Mouse (Mus musculus) liver, embryonic 16.5 days (tissue): ENCODE measurements around the gene Fcrl5. TPM values are rescaled to one million over a fixed set of nuclear protein-coding genes. Genes with fewer than 3 reads are reported as not detected.
A peak's percentile ranks its signal among the peaks of the same experiment; 100 is the strongest.

ENCODE experiments used
- ATAC-seq: fragments of 200-750 bp; cut with Nextera tagmentation; 2 replicates; pipeline ENCODE4 v1.8.0; 2017; ENCODE audit warnings: low read depth, mild to moderate bottlenecking, moderate number of reproducible peaks, moderate library complexity
- H3K27ac ChIP-seq: fragments of 300-500 bp; sonication (generic); 2 replicates; pipeline ENCODE4 v1.5.1; 2014; ENCODE audit warnings: mild to moderate bottlenecking, low read length
- H3K27me3 ChIP-seq: fragments of 300-500 bp; sonication (generic); 2 replicates; pipeline ENCODE4 v1.6.1; 2014; ENCODE audit warnings: low read depth, low read length, mixed read lengths; ENCODE audit not compliant: control insufficient read depth, insufficient read depth
- H3K36me3 ChIP-seq: fragments of 300-500 bp; sonication (generic); 2 replicates; pipeline ENCODE4 v1.6.1; 2014; ENCODE audit warnings: mild to moderate bottlenecking; ENCODE audit not compliant: control insufficient read depth, insufficient read depth
- H3K4me1 ChIP-seq: fragments of 300-500 bp; sonication (generic); 2 replicates; pipeline ENCODE4 v1.6.1; 2014; ENCODE audit warnings: low read depth, low read length, mixed read lengths; ENCODE audit not compliant: control insufficient read depth
- H3K4me2 ChIP-seq: fragments of 300-500 bp; sonication (generic); 2 replicates; pipeline ENCODE4 v1.6.1; 2014; ENCODE audit warnings: low read depth, low read length, mixed read lengths
- H3K4me3 ChIP-seq: fragments of 300-500 bp; sonication (generic); 2 replicates; pipeline ENCODE4 v1.5.1; 2014; ENCODE audit warnings: low read depth, mild to moderate bottlenecking, low read length
- H3K9ac ChIP-seq: fragments of 300-500 bp; sonication (generic); 2 replicates; pipeline ENCODE4 v1.6.1; 2014; ENCODE audit warnings: low read depth, low read length
- H3K9me3 ChIP-seq: fragments of 300-500 bp; sonication (generic); replicated peaks from 2 replicates; pipeline ENCODE4 v1.6.1; 2016; ENCODE audit warnings: low read length; ENCODE audit not compliant: control insufficient read depth
- WGBS: fragments of 180-500 bp; shearing (Covaris S2); extraction: QIAGEN DNeasy Blood & Tissue Kit; methylation state at CpG from one replicate; pipeline ENCODE4 v1.1.7; 2014; ENCODE audit not compliant: insufficient replicate concordance; 5-methylcytosine and 5-hydroxymethylcytosine counted together
- polyA plus RNA-seq: library from polyadenylated mRNA; unstranded; fragments of >200 nt; fragmentation: Nextera tagmentation; extraction: Ambion mirVana; gene quantifications from 2 replicates; pipeline ENCODE4 v1.2.1, GENCODE M21; 2015

Gene Fcrl5
- polyA plus RNA-seq, 1 experiment from 2014 or later: not detected

DNA sequence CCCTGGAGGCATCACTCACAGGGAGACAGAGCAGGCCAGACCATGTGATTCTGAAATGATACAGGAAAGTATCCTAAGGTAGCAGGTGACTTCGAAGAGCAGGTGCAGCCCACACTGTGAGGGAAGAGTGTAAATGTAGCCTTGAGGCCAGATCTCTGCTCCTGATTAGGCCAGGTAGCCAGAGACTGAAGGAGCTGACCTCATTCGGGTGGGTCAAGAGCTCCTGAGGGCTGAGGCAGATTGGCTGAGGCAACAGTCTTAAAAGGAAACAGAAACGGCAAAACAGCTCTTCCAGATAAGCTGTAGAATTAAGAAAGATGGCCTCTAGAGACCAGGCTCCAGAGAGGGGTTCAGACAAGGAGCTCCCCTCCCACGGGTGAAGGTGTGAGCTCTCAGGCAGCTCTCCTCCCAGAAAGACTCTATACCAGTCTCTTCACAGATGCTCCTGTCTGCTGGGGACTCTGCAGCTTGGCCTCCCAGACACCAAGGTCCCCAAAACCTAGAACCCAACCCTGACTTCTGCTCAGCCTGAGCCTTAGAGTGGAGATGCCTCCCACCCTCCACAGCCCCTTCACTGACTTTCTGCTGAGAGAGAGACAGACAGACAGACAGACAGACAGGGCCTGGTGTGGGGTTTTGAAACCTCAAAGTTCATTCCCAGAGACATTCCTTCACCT lies 69.3 kb downstream of the Fcrl5 start:
- no peak for ATAC-seq
- H3K4me2 ChIP-seq: no peak overlapping the region
- H3K9ac ChIP-seq: no peak overlapping the region
- no peaks in the 10 kb centered on the region for H3K9me3 ChIP-seq
- no peak overlapping the region for H3K27ac ChIP-seq
- 37% methylated on average over 4 of the region's 4 CpGs for WGBS
- H3K36me3 ChIP-seq: no peaks in the 10 kb centered on the region
- no peaks in the 10 kb centered on the region for H3K27me3 ChIP-seq
- H3K4me1 ChIP-seq: peaks cover 9% of the 10 kb centered on the region
- H3K4me3 ChIP-seq: no peak overlapping the region

DNA sequence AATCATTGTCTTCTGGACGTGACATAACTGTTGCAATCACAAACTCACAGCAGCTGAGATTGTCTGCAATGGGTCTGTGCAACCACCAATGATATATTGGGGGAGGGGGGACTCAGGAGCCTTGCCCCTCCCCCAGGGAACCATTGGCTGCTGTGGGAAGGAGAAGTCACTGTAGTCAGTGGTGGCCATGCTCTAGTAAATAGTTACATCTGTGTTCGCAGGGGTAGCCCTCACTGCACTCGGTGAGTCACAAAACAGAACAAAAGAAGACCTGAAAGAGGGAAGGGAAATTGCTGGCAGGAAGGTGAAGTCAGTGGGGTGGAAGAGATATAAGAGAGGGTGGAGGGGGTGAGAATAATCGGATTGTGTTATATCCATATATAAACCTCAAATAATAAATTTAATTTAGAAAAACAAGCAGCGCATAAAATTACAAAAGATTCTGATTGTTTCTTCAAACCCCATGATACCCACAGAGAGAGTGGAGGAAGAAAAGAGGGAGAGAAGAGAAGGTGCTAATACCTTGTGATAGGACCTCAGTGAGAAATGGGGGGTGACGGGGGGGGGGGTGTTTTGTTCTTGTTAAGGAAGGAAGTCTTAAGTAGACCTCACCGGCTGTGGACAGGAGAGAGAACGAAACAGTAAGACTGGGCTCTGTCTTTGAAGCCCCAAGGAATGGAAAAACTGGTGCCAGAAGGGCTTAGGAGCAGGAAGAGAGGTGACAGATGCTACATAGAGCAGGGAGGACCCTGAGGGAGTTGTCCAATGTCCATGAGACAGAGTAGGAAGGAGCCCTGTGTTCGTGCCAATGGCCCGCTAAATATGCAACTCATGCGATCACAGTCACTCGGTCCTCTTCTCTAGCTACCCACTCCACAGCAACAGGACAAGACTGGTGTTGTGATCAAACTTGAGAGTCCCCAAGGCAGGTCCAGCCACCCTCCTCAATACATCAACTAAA lies 71.2 kb downstream of the Fcrl5 start:
- 42% methylated on average over 12 of the region's 12 CpGs for WGBS
- Histone ChIP-seq H3K4me3 (no peak overlapping the region), H3K27ac (no peak overlapping the region), H3K4me2 (no peak overlapping the region), H3K9me3 (no peaks in the 10 kb centered on the region), H3K36me3 (no peaks in the 10 kb centered on the region), H3K4me1 (peaks cover 9% of the 10 kb centered on the region), H3K27me3 (no peaks in the 10 kb centered on the region), H3K9ac (no peak overlapping the region)
- no peak for ATAC-seq

DNA sequence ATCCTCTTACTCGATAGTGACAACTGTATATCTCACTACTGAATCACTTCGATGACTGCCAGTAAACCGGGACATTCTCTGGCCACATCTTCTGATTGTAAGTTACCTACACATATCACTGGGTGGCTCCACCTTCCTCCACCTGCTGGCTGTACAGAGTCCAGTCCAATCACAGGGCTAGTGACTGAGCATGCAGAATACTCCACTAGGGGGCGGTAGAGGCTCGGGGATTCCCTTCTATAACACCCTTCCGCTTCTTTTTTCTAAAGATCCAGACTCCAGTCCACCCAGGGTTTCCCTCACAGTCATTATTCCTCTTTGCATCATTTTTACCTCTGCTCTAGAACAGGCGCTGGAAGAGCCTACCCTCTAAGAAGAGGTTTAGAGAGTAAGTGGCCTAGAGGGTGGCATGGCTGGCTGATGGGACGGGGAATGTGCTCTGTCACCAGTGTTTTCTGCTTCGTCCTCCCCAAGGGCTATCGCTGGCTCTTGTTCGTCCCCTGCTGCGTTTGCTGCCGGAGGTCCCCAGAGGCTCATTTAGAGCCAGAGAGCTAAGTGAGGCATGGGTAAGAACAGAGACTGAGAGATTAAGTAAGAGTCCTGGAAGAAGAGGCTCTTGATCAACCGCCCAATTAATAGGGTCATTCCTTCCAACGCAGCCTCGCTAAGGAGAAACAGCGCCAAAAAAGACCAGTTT lies 72.8 kb downstream of the Fcrl5 start:
- no peaks in the 10 kb centered on the region for H3K9me3 ChIP-seq
- peak; percentile 70 for ATAC-seq
- H3K36me3 ChIP-seq: no peaks in the 10 kb centered on the region
- no peak overlapping the region for H3K27ac ChIP-seq
- H3K9ac ChIP-seq: no peak overlapping the region
- no peak overlapping the region for H3K4me2 ChIP-seq
- H3K27me3 ChIP-seq: no peaks in the 10 kb centered on the region
- H3K4me1 ChIP-seq: peaks cover 17% of the 10 kb centered on the region
- no peak overlapping the region for H3K4me3 ChIP-seq
- WGBS: 30% methylated on average over 17 of the region's 17 CpGs

DNA sequence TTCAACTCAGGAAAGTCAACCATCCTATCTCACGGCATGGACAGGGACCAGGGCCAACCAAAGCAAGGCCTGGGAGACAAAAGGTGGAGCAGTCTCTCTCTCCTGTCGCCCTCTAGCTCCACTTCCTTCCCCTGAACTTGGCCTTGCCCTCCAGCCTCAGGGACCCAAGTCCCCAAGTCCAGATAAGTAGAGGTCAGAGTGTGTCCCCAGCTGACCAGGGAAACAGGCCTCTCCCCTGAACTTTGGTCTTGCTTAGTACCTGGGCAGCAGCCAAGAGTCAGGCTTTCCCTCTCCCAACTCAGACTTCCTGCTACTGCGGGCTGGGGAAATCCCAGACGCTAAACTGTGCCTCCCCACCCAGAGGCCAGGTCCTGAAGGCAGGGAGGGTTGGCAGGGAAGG lies 73.5 kb downstream of the Fcrl5 start:
- Histone ChIP-seq H3K4me3 (no peak overlapping the region), H3K27me3 (no peaks in the 10 kb centered on the region), H3K4me2 (no peak overlapping the region), H3K27ac (no peak overlapping the region), H3K4me1 (peaks cover 17% of the 10 kb centered on the region), H3K36me3 (no peaks in the 10 kb centered on the region), H3K9ac (no peak overlapping the region), H3K9me3 (no peaks in the 10 kb centered on the region)
- 23% methylated on average over 4 of the region's 4 CpGs for whole genome bisulfite sequencing
- ATAC-seq: peak; percentile 80

DNA sequence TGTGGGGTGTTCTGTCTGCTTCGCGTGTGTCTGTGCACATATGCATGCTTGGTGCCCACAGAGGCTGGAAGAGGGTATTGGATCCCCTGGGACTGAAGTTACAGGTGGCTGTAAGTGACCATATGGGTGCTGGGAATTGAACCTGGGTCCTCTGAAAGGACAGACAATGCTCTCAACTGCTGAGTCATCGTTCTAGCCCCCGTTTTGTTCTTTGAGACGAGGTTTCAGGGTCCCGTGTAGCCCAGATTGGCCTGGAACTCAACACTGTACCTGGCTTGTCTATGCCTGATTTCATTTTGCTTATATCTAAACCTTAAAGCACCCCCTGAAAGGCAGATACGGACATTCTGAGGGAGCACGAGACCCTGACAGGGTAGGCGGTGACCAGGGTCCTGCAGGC lies 75.3 kb downstream of the Fcrl5 start:
- ATAC-seq: no peak
- Histone ChIP-seq H3K4me2 (no peak overlapping the region), H3K9me3 (no peaks in the 10 kb centered on the region), H3K4me1 (peaks cover 22% of the 10 kb centered on the region), H3K4me3 (no peak overlapping the region), H3K27ac (no peak overlapping the region), H3K9ac (no peak overlapping the region), H3K27me3 (no peaks in the 10 kb centered on the region), H3K36me3 (no peaks in the 10 kb centered on the region)
- whole genome bisulfite sequencing: 71% methylated on average over 9 of the region's 9 CpGs

DNA sequence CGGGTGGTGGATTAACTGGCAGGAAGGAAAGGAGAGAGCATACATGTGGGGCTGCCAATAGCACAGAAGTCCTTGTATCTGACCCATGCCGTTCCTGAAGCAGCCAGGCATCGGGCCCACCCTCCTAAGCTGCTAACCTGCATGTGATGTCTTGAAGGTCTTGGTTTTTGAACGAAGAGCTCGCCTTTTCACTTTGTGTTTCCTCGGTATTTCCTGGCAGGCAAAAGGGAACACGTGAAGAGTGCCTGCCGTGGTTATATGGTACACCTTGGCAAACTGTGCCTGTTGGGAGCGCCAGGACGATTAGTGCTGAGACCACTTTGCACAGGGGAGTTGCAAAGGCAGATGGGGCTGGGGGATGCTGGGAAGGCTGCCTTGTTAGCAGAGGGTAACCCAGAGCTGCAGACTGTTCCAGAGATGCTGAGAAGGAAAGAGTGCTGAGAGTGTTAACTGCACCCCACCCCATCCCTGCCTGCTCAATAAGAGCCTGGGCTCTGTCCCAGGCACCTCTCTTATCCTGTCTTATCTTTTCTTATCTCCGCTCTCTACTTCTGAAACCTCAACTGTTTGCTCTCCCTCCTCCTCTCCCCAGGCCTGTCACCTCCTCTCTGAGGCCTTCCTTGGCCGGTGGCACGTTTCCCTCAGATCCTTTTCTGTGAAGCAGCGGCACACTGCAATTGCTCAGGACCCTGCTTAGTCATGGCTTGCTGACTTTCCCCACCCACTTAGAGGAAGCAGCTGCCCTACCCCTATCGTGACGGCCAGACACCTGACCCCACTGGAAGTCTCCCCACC lies 76.6 kb downstream of the Fcrl5 start:
- Histone ChIP-seq H3K36me3 (no peaks in the 10 kb centered on the region), H3K9me3 (no peaks in the 10 kb centered on the region), H3K4me3 (no peak overlapping the region), H3K4me1 (peaks cover 23% of the 10 kb centered on the region), H3K9ac (no peak overlapping the region), H3K27me3 (no peaks in the 10 kb centered on the region), H3K4me2 (no peak overlapping the region), H3K27ac (no peak overlapping the region)
- WGBS: 22% methylated on average over 16 of the region's 16 CpGs
- no peak for ATAC-seq

DNA sequence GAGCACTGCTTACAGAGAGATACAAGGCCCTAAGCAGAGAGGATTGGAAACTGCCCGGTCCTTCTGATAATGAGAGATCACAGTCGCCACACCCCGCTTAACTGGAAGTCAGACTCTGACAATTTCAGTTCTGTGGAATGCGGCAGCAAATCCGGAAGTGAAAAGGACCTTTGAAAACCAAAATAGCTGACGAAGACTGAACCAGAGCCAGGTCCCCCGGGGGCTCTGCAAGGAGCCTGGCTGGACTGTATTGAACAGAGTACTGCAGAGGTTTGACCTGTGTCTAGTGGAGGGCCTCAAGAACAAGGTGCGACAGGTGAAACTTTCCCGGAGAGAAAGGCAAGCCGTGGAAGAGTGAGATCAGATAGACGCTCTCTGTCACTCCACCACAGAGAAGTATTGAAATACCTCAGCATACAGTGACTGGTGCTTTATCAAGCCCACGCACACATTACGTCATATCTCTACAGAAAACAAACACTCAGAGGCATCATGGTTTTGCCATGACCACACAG lies 80.1 kb downstream of the Fcrl5 start:
- peak overlapping the region; percentile 20; the same call in 1 of the 2 replicates for H3K4me2 ChIP-seq
- 15% methylated on average over 13 of the region's 13 CpGs for WGBS
- no peaks in the 10 kb centered on the region for H3K27me3 ChIP-seq
- peaks cover 14% of the 10 kb centered on the region for H3K4me1 ChIP-seq
- H3K4me3 ChIP-seq: no peak overlapping the region
- no peaks in the 10 kb centered on the region for H3K36me3 ChIP-seq
- no peak overlapping the region for H3K27ac ChIP-seq
- H3K9me3 ChIP-seq: no peaks in the 10 kb centered on the region
- H3K9ac ChIP-seq: no peak overlapping the region; the same call in 1 of the 2 replicates
- 0 out of 2 replicates have a peak, but pooled peaks have one; percentile 24 for ATAC-seq

DNA sequence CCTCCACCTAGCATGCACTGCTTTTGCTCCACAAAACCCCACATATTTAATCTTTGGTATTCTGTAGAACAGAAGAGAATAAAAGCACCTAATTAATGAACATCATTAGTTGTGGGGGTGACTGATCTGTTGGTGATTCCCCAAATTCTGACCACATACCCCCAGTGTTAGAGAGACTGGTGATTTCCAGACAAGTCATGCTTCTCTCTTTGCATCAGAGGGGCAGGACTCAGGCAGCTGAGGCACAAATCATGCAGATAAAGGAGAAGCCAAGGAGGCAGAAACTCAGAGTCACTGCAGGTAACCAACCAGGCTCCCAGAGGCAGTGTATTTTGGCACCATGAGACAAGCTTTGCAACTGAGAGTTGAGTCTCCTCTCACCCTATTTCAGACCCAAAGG lies 82.9 kb downstream of the Fcrl5 start:
- Histone ChIP-seq H3K9ac (no peak overlapping the region), H3K4me1 (peaks cover 6% of the 10 kb centered on the region; the same call in 1 of the 2 replicates), H3K4me3 (no peak overlapping the region), H3K9me3 (no peaks in the 10 kb centered on the region), H3K36me3 (no peaks in the 10 kb centered on the region), H3K27me3 (no peaks in the 10 kb centered on the region), H3K4me2 (no peak overlapping the region), H3K27ac (no peak overlapping the region)
- ATAC-seq: no peak
